Mouse (Mus musculus) skeletal muscle tissue, adult 2 months (tissue): ENCODE data around the gene Sept9.

ENCODE experiments used
- DNase-seq: peaks from one replicate; pipeline ENCODE4 v3.0.0-alpha.2; 2012; ENCODE audit warnings: low read depth, low spot score

Gene Sept9

GRCm38 (mm10) chr11:117265270-117265980 lies 66.0 kb downstream of the Sept9 start:
- no peak for DNase-seq

GRCm38 (mm10) chr11:117265981-117266905 lies 66.8 kb downstream of the Sept9 start:
- peak; percentile 71 for DNase-seq

- no peak for DNase-seq
Observed at GRCm38 (mm10) chr11:117266906-117267721, 67.7 kb downstream of the Sept9 start.

- no peak for DNase-seq
Observed at GRCm38 (mm10) chr11:117267828-117268227, 68.4 kb downstream of the Sept9 start.

GRCm38 (mm10) chr11:117268304-117268956 lies 69.0 kb downstream of the Sept9 start:
- no peak for DNase-seq

GRCm38 (mm10) chr11:117269053-117269702 lies 69.7 kb downstream of the Sept9 start:
- no peak for DNase-seq

- no peak for DNase-seq
Observed at GRCm38 (mm10) chr11:117269946-117270345, 70.5 kb downstream of the Sept9 start.

GRCm38 (mm10) chr11:117274973-117275372 lies 75.5 kb downstream of the Sept9 start:
- DNase-seq = no peak

GRCm38 (mm10) chr11:117275999-117276398 lies 76.5 kb downstream of the Sept9 start:
- DNase-seq = peak; percentile 63

- DNase-seq = no peak
Observed at GRCm38 (mm10) chr11:117276946-117277345, 77.5 kb downstream of the Sept9 start.

- DNase-seq = no peak
Observed at GRCm38 (mm10) chr11:117278113-117278512, 78.7 kb downstream of the Sept9 start.

GRCm38 (mm10) chr11:117278514-117278913 lies 79.1 kb downstream of the Sept9 start:
- DNase-seq = no peak

- no peak for DNase-seq
Observed at GRCm38 (mm10) chr11:117279993-117280392, 80.5 kb downstream of the Sept9 start.

GRCm38 (mm10) chr11:117283048-117283888 lies 83.8 kb downstream of the Sept9 start:
- DNase-seq = no peak

- DNase-seq = no peak
Observed at GRCm38 (mm10) chr11:117283889-117284450, 84.5 kb downstream of the Sept9 start.

- DNase-seq = no peak
Observed at GRCm38 (mm10) chr11:117284721-117285605, 85.5 kb downstream of the Sept9 start.

GRCm38 (mm10) chr11:117285606-117285931 lies 86.1 kb downstream of the Sept9 start:
- DNase-seq = no peak

- no peak for DNase-seq
Observed at GRCm38 (mm10) chr11:117287792-117288191, 88.3 kb downstream of the Sept9 start.

- no peak for DNase-seq
Observed at GRCm38 (mm10) chr11:117288765-117289164, 89.3 kb downstream of the Sept9 start.
